Mouse (Mus musculus) heart, embryonic 16.5 days (tissue): Measurements from ENCODE around the gene Rpgrip1. TPM values are rescaled to one million over a fixed set of nuclear protein-coding genes. Genes with fewer than 3 reads are reported as not detected.
"Not testable (repeated sequence)": the region's sequence is repeated elsewhere in the genome, so short reads cannot be mapped to it uniquely, and the experiment has no call there.

Source experiments
- ATAC-seq: fragments of 200-750 bp; cut with Nextera tagmentation; replicated peaks from 2 replicates; pipeline ENCODE4 v1.8.0; 2017; ENCODE audit warnings: moderate number of reproducible peaks; ENCODE audit not compliant: insufficient read depth, low FRiP score; ENCODE audit errors: extremely low read depth
- H3K27ac ChIP-seq: fragments of 300-500 bp; sonication (generic); 2 replicates; pipeline ENCODE4 v1.5.1; 2014; ENCODE audit warnings: mild to moderate bottlenecking, low read length, control low read depth, moderate library complexity
- H3K27me3 ChIP-seq: fragments of 300-500 bp; sonication (generic); 2 replicates; pipeline ENCODE4 v1.6.1; 2014; ENCODE audit warnings: low read length, mixed read lengths; ENCODE audit not compliant: control insufficient read depth, insufficient read depth
- H3K36me3 ChIP-seq: fragments of 300-500 bp; sonication (generic); 2 replicates; pipeline ENCODE4 v1.6.1; 2014; ENCODE audit not compliant: control insufficient read depth, insufficient read depth
- H3K4me1 ChIP-seq: fragments of 300-500 bp; sonication (generic); 2 replicates; pipeline ENCODE4 v1.6.1; 2014; ENCODE audit warnings: low read length, mixed read lengths; ENCODE audit not compliant: control insufficient read depth, insufficient read depth
- H3K4me2 ChIP-seq: fragments of 300-500 bp; sonication (generic); 2 replicates; pipeline ENCODE4 v1.6.1; 2014; ENCODE audit warnings: low read depth, mild to moderate bottlenecking, control low read depth, low read length
- H3K4me3 ChIP-seq: fragments of 300-500 bp; sonication (generic); 2 replicates; pipeline ENCODE4 v1.5.1; 2014; ENCODE audit warnings: mild to moderate bottlenecking, control low read depth, low read length
- H3K9ac ChIP-seq: fragments of 300-500 bp; sonication (generic); 2 replicates; pipeline ENCODE4 v1.6.1; 2014; ENCODE audit warnings: low read length, control low read depth
- H3K9me3 ChIP-seq: fragments of 300-500 bp; sonication (generic); replicated peaks from 2 replicates; pipeline ENCODE4 v1.6.1; 2016; ENCODE audit warnings: low read length; ENCODE audit not compliant: control insufficient read depth
- WGBS: fragments of 180-500 bp; shearing (Covaris S2); extraction: QIAGEN DNeasy Blood & Tissue Kit; methylation state at CpG from one replicate; pipeline ENCODE4 v1.1.7; 2014; 5-methylcytosine and 5-hydroxymethylcytosine counted together
- polyA plus RNA-seq: library from polyadenylated mRNA; unstranded; fragments of >200 nt; fragmentation: Nextera tagmentation; extraction: Ambion mirVana; gene quantifications from 2 replicates; pipeline ENCODE4 v1.2.1, GENCODE M21; 2015

The Rpgrip1 gene
- polyA plus RNA-seq, result 24.7 and 29.5 TPM in 2 replicates

- WGBS, result 88% methylated on average over 4 of the region's 4 CpGs
- no peak for ATAC-seq
- Histone ChIP-seq H3K9me3 (no peaks in the 10 kb centered on the region), H3K27me3 (no peaks in the 10 kb centered on the region), H3K36me3 (no peaks in the 10 kb centered on the region), H3K27ac (no peak within 1 kb of the TSS), H3K9ac (no peak within 1 kb of the TSS), H3K4me2 (no peak within 1 kb of the TSS), H3K4me1 (peaks cover 9% of the 10 kb centered on the region), H3K4me3 (no peak within 1 kb of the TSS)
These were observed at the start of gene Rpgrip1 for GRCm38 (mm10) chr14:52110346-52110745. TSS of gene Rpgrip1 (plus strand) at chr14:52110704.

GRCm38 (mm10) chr14:52060800-52061199 lies 49.7 kb upstream of the Rpgrip1 start:
- Histone ChIP-seq H3K36me3 (no peaks in the 10 kb centered on the region), H3K4me1 (no peaks in the 10 kb centered on the region), H3K9me3 (no peaks in the 10 kb centered on the region), H3K27ac (no peak overlapping the region), H3K9ac (no peak overlapping the region), H3K4me3 (no peak overlapping the region), H3K27me3 (no peaks in the 10 kb centered on the region), H3K4me2 (no peak overlapping the region)
- no peak for ATAC-seq
- 86% methylated on average over 1 of the region's 1 CpGs for WGBS

- H3K27ac ChIP-seq, result no peak overlapping the region
- H3K9me3 ChIP-seq, result no peaks in the 10 kb centered on the region
- no peak overlapping the region for H3K4me2 ChIP-seq
- H3K4me3 ChIP-seq, result no peak overlapping the region
- H3K9ac ChIP-seq, result no peak overlapping the region
- 77% methylated on average over 8 of the region's 8 CpGs for WGBS
- H3K27me3 ChIP-seq, result no peaks in the 10 kb centered on the region
- ATAC-seq, result no peak
- no peaks in the 10 kb centered on the region for H3K4me1 ChIP-seq
- no peaks in the 10 kb centered on the region for H3K36me3 ChIP-seq
These were observed 48.7 kb upstream of the Rpgrip1 start for GRCm38 (mm10) chr14:52061798-52062197.

GRCm38 (mm10) chr14:52066135-52066534 lies 44.4 kb upstream of the Rpgrip1 start:
- 43% methylated on average over 4 of the region's 4 CpGs for WGBS
- no peak overlapping the region for H3K4me2 ChIP-seq

GRCm38 (mm10) chr14:52071599-52072137 lies 38.8 kb upstream of the Rpgrip1 start:
- Histone ChIP-seq H3K4me3 (no peak overlapping the region), H3K36me3 (peaks cover 30% of the 10 kb centered on the region), H3K9ac (no peak overlapping the region), H3K27ac (no peak overlapping the region), H3K4me2 (no peak overlapping the region), H3K9me3 (no peaks in the 10 kb centered on the region), H3K4me1 (no peaks in the 10 kb centered on the region), H3K27me3 (no peaks in the 10 kb centered on the region)
- no peak for ATAC-seq
- 90% methylated on average over 15 of the region's 15 CpGs for WGBS

More at GRCm38 (mm10) chr14:52066135-52066534, 44.4 kb upstream of the Rpgrip1 start:
- Histone ChIP-seq H3K9ac (no peak overlapping the region), H3K9me3 (no peaks in the 10 kb centered on the region), H3K36me3 (no peaks in the 10 kb centered on the region), H3K27ac (no peak overlapping the region), H3K27me3 (no peaks in the 10 kb centered on the region), H3K4me1 (no peaks in the 10 kb centered on the region), H3K4me3 (no peak overlapping the region)
- no peak for ATAC-seq

GRCm38 (mm10) chr14:52083083-52083482 lies 27.4 kb upstream of the Rpgrip1 start:
- no peak for ATAC-seq
- Histone ChIP-seq H3K4me2 (no peak overlapping the region), H3K27ac (no peak overlapping the region), H3K4me1 (no peaks in the 10 kb centered on the region), H3K27me3 (no peaks in the 10 kb centered on the region), H3K9me3 (no peaks in the 10 kb centered on the region), H3K9ac (no peak overlapping the region), H3K4me3 (no peak overlapping the region), H3K36me3 (peaks cover 39% of the 10 kb centered on the region)

GRCm38 (mm10) chr14:52094533-52094932 lies 16.0 kb upstream of the Rpgrip1 start:
- H3K36me3 ChIP-seq, result peaks cover 17% of the 10 kb centered on the region
- no peak for ATAC-seq
- WGBS, result 70% methylated on average over 1 of the region's 1 CpGs

GRCm38 (mm10) chr14:52097191-52097590 lies 13.3 kb upstream of the Rpgrip1 start:
- H3K36me3 ChIP-seq, result peaks cover 12% of the 10 kb centered on the region; the same call in 1 of the 2 replicates
- not testable (repeated sequence) for H3K4me3 ChIP-seq, H3K27me3 ChIP-seq, H3K9me3 ChIP-seq, H3K27ac ChIP-seq, H3K4me2 ChIP-seq, ATAC-seq, H3K9ac ChIP-seq
- WGBS, result 96% methylated on average over 3 of the region's 3 CpGs
- H3K4me1 ChIP-seq, result peaks cover 13% of the 10 kb centered on the region

More at GRCm38 (mm10) chr14:52094533-52094932, 16.0 kb upstream of the Rpgrip1 start:
- Histone ChIP-seq H3K27me3 (no peaks in the 10 kb centered on the region), H3K27ac (no peak overlapping the region), H3K4me1 (peaks cover 2% of the 10 kb centered on the region; the same call in 1 of the 2 replicates), H3K4me3 (no peak overlapping the region), H3K9me3 (no peaks in the 10 kb centered on the region), H3K9ac (no peak overlapping the region), H3K4me2 (no peak overlapping the region)

- H3K4me2 ChIP-seq, H3K4me3 ChIP-seq, H3K27ac ChIP-seq, H3K9me3 ChIP-seq, H3K9ac ChIP-seq, ATAC-seq, H3K27me3 ChIP-seq, H3K36me3 ChIP-seq: not testable (repeated sequence)
- 78% methylated on average over 3 of the region's 3 CpGs for WGBS
- peaks cover 17% of the 10 kb centered on the region for H3K4me1 ChIP-seq
These were observed 12.1 kb upstream of the Rpgrip1 start for GRCm38 (mm10) chr14:52098387-52098786.
